Mouse (Mus musculus) CH12.LX (cell line): ENCODE results near the gene Pou5f1. TPM values are rescaled to one million over a fixed set of nuclear protein-coding genes. Genes with fewer than 3 reads are reported as not detected.
"Not testable (repeated sequence)": the region's sequence is repeated elsewhere in the genome, so short reads cannot be mapped to it uniquely, and the experiment has no call there.

Experiments used
- DNase-seq: peaks from one replicate; pipeline ENCODE4 v3.0.0-alpha.2; 2013; ENCODE audit errors: extremely low read depth
- H3K27ac ChIP-seq: 2 replicates; pipeline ENCODE4 v1.5.1; 2012; ENCODE audit warnings: low read depth, mild to moderate bottlenecking, control low read depth, moderate library complexity; ENCODE audit not compliant: insufficient read depth
- H3K27me3 ChIP-seq: replicated peaks from 2 replicates; pipeline ENCODE3; 2012; ENCODE audit warnings: inconsistent platforms
- H3K36me3 ChIP-seq, 2 experiments: replicated peaks in 1 of 2; 2 replicates each; pipeline versions ENCODE3 to v1.6.1; 2012; ENCODE audit warnings: inconsistent platforms in 1 of 2, low read length in 1 of 2, mild to moderate bottlenecking in 1 of 2, mixed read lengths in 1 of 2, moderate library complexity in 1 of 2; ENCODE audit not compliant: control insufficient read depth in 1 of 2, insufficient read depth in 1 of 2
- H3K4me1 ChIP-seq, 2 experiments: 2 replicates each; pipeline ENCODE4 v1.6.1; 2012; ENCODE audit warnings: inconsistent platforms in 1 of 2, moderate library complexity in 1 of 2; ENCODE audit not compliant: insufficient read depth in 2 of 2, control insufficient read depth in 1 of 2
- H3K4me2 ChIP-seq: 2 replicates; pipeline ENCODE4 v1.6.1; 2012; ENCODE audit warnings: low read depth, mild to moderate bottlenecking, control low read depth; ENCODE audit not compliant: poor library complexity, insufficient read depth, severe bottlenecking
- H3K4me3 ChIP-seq, 3 experiments: fragments of 150-350 bp in 1 of 3; sonication (generic) in 1 of 3; replicated peaks in 1 of 3; 2 replicates each; pipeline versions ENCODE3 to v1.5.1; 2011 to 2012; ENCODE audit warnings: low read depth in 2 of 3, low read length in 2 of 3, mild to moderate bottlenecking in 2 of 3, moderate library complexity in 2 of 3, control low read depth in 1 of 3, improper control_type of control experiment in 1 of 3, inconsistent platforms in 1 of 3, mixed read lengths in 1 of 3; ENCODE audit not compliant: poor library complexity in 1 of 3
- H3K79me2 ChIP-seq: replicated peaks from 2 replicates; pipeline ENCODE4 v1.6.1; 2012; ENCODE audit warnings: mild to moderate bottlenecking, moderate library complexity; ENCODE audit not compliant: control insufficient read depth, poor library complexity, insufficient read depth, severe bottlenecking; ENCODE audit errors: extremely low read depth
- H3K9ac ChIP-seq: 2 replicates; pipeline ENCODE4 v1.6.1; 2012; ENCODE audit warnings: low read depth, mild to moderate bottlenecking, control low read depth, moderate library complexity; ENCODE audit not compliant: insufficient read depth
- H3K9me3 ChIP-seq: replicated peaks from 2 replicates; pipeline ENCODE3; 2012; ENCODE audit warnings: low read length, inconsistent platforms, mixed read lengths
- BHLHE40 ChIP-seq: IDR thresholded peaks from 2 replicates; pipeline ENCODE4 v1.6.1; 2011; ENCODE audit warnings: mild to moderate bottlenecking, low read depth, low read length, improper control_type of control experiment
- CHD2 ChIP-seq: IDR thresholded peaks from 2 replicates; pipeline ENCODE4 v1.6.1; 2011; ENCODE audit warnings: low read length, improper control_type of control experiment
- EP300 ChIP-seq: IDR thresholded peaks from 2 replicates; pipeline ENCODE4 v1.6.1; 2011; ENCODE audit warnings: low read length, improper control_type of control experiment
- GABPA ChIP-seq: IDR thresholded peaks from 2 replicates; pipeline ENCODE4 v1.6.1; 2012; ENCODE audit warnings: low read depth, low read length, improper control_type of control experiment, inconsistent platforms; ENCODE audit not compliant: insufficient replicate concordance
- MAX ChIP-seq: IDR thresholded peaks from 2 replicates; pipeline ENCODE4 v1.6.1; 2011; ENCODE audit warnings: low read length, improper control_type of control experiment
- MAZ ChIP-seq: IDR thresholded peaks from 2 replicates; pipeline ENCODE4 v1.6.1; 2012; ENCODE audit warnings: low read depth, mild to moderate bottlenecking, inconsistent platforms, low read length, improper control_type of control experiment, moderate library complexity
- USF1 ChIP-seq: IDR thresholded peaks from 2 replicates; pipeline ENCODE4 v1.6.1; 2014; ENCODE audit warnings: low read depth, mild to moderate bottlenecking, inconsistent platforms, low read length, improper control_type of control experiment
- ZKSCAN1 ChIP-seq: IDR thresholded peaks from 2 replicates; pipeline ENCODE4 v1.6.1; 2012; ENCODE audit warnings: low read depth, inconsistent platforms, low read length, improper control_type of control experiment, borderline replicate concordance
- ZMIZ1 ChIP-seq: IDR thresholded peaks from 2 replicates; pipeline ENCODE4 v1.6.1; 2012; ENCODE audit warnings: low read depth, mild to moderate bottlenecking, inconsistent platforms, low read length, improper control_type of control experiment
- dilution Hi-C: fragments of 300-500 bp; cut with MboI; formaldehyde crosslinking; loops from 2 replicates; pipeline ENCODE4 v1.14.3; 2020; ENCODE audit warnings: low sequenced_read_pairs; ENCODE audit not compliant: extremely low pct_unique_long_range_greater_than_20kb, extremely low pct_ligation_motif_present
- in situ Hi-C: fragments of 300-500 bp; cut with MboI; formaldehyde crosslinking; loops from 3 replicates; pipeline ENCODE4 v1.14.3; 2019; ENCODE audit warnings: low sequenced_read_pairs, low pct_ligation_motif_present, low pct_unique_long_range_greater_than_20kb, mixed read lengths
- polyA plus RNA-seq: library from polyadenylated mRNA; unstranded; fragments of >175 nt; gene quantifications from 2 replicates; pipeline ENCODE4 v1.2.1, GENCODE M21; 2012; ENCODE audit warnings: low read depth; ENCODE audit not compliant: insufficient read length
- total RNA-seq, 2 experiments: library from RNA; depleted of rRNA; stranded (reverse); fragments of 300-350 nt in 1 of 2; fragments of >200 nt in 1 of 2; gene quantifications; 2 replicates each; pipeline ENCODE4 v1.2.3; 2012 to 2014

The Pou5f1 gene
- total RNA-seq (2012; rRNA removed) = 0.13 and 0.17 TPM in 2 replicates
- not detected in 2 replicates for total RNA-seq (2014; rRNA removed)
- 0.38 TPM in 1 of 2 replicates, not detected in the other for polyA plus RNA-seq

DNA sequence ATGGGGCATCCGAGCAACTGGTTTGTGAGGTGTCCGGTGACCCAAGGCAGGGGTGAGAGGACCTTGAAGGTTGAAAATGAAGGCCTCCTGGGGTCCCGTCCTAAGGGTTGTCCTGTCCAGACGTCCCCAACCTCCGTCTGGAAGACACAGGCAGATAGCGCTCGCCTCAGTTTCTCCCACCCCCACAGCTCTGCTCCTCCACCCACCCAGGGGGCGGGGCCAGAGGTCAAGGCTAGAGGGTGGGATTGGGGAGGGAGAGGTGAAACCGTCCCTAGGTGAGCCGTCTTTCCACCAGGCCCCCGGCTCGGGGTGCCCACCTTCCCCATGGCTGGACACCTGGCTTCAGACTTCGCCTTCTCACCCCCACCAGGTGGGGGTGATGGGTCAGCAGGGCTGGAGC, at the start of gene Pou5f1:
Pou5f1 (plus strand) TSS at position 243 of the 400 bp plus-strand sequence.
- Histone ChIP-seq H3K4me1 (peaks cover 0 to 18% of the 10 kb centered on the region in 2 experiments; a peak in 2 of 4 replicates), H3K79me2 (no peaks in the 10 kb centered on the region), H3K9me3 (no peaks in the 10 kb centered on the region), H3K4me2 (no peak within 1 kb of the TSS), H3K9ac (no peak within 1 kb of the TSS), H3K4me3 (no peak within 1 kb of the TSS), H3K36me3 (no peaks in the 10 kb centered on the region), H3K27ac (no peak within 1 kb of the TSS), H3K27me3 (peaks cover 4% of the 10 kb centered on the region)
- in situ Hi-C loops (no loop called here), dilution Hi-C loops (no loop called here)
- no peak for TF ChIP-seq MAZ
- TF ChIP-seq USF1 = no peak
- no peak for TF ChIP-seq EP300
- TF ChIP-seq ZKSCAN1 = no peak
- TF ChIP-seq CHD2 = no peak
- no peak for TF ChIP-seq BHLHE40
- no peak for TF ChIP-seq MAX
- no peak for TF ChIP-seq ZMIZ1
- TF ChIP-seq GABPA = no peak
- no peak for DNase-seq

DNA sequence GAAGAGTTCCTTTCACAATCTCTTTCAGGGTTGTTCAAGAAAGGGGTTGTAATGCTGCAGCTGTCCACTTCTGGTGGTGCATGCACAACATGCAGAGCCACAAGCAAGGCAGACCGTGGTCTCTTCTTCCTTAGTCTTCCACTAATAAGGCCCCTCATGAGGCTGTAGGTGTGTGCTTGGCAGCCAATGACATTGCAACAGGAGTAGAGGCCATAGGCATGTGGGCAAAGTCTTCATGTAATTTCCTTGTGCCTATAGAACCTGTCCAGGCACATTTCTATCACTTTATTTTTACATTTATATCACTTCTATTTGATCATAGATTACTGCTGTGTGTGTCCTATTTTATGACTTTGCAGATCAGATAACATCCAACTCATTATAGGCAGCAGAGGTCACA, 47.6 kb upstream of the Pou5f1 start:
- H3K4me3 ChIP-seq, H3K9ac ChIP-seq, H3K36me3 ChIP-seq, H3K4me1 ChIP-seq, H3K27me3 ChIP-seq, H3K79me2 ChIP-seq, H3K9me3 ChIP-seq, DNase-seq, dilution Hi-C loops, H3K27ac ChIP-seq, H3K4me2 ChIP-seq: not testable (repeated sequence)
- in situ Hi-C loops = loop anchor here (25.0 kb wide), 1 partner anchor 1471 kb away; no protein-coding TSS in a partner anchor

DNA sequence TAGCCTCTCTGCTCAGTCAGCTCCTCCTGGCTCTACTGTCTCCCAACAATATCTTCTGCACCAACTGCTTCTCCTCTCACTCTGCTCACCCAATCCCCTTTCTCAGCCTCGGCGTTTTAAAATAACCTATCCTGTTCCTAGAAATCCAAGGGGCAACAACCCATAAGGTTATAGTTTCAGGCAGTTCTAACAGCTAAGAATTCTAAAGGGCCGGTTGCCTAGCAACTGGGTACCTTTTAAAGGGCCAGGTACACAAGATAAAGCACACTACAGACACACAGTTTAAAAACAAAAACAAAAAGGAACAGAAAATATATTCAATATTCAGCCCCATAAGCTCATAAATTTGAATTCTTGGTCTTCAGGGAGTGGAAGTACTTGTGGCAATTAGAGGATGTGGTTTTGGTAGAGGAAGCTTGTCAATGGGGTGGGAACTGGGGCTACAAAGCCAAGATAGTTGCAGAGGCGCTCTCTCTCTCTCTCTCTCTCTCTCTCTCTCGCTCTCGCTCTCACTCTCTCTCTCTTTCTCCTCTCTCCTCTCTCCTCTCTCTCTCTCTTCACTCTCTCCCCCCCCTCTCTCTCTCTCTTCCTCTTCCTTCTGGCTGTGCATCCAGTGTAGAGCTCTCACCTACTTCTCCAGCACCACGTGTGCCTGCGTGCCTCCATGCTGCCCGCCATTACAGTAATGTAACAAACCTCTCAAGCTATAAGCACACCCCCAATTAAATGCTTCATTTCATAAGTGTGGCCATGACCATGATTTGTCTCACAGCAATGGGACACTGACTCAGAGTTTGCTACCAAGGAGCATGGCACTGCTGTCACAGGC, 45.1 kb upstream of the Pou5f1 start:
- H3K27ac ChIP-seq, H3K4me1 ChIP-seq, H3K9ac ChIP-seq, H3K4me2 ChIP-seq, H3K4me3 ChIP-seq, dilution Hi-C loops, DNase-seq, H3K79me2 ChIP-seq, H3K9me3 ChIP-seq, H3K36me3 ChIP-seq, H3K27me3 ChIP-seq: not testable (repeated sequence)
- in situ Hi-C loops = loop anchor here (25.0 kb wide), 1 partner anchor 1473 kb away; no protein-coding TSS in a partner anchor
